Mouse (Mus musculus): ENCODE data around the gene Xxylt1. TPM values are rescaled to one million over a fixed set of nuclear protein-coding genes. Genes with fewer than 3 reads are reported as not detected.
A peak's percentile ranks its signal among the peaks of the same experiment; 100 is the strongest.

Xxylt1 gene
- total and polyA plus RNA-seq, 3 experiments = 10.5 to 13.5 (median 11.5) TPM

GRCm38 (mm10) chr16:31002926-31003325 is 78.3 kb downstream of the Xxylt1 start:
- Histone ChIP-seq H3K79me2 (replicated peaks; ENCODE audit: control insufficient read depth, insufficient read depth, low read length) (no peaks in the 10 kb centered on the region), H3K27ac (peak overlapping the region; percentile 77), H3K27me3 (ENCODE audit: control insufficient read depth, insufficient read depth, low read length) (no peaks in the 10 kb centered on the region), H3K36me3 (ENCODE audit: control insufficient read depth, insufficient read depth, low read length) (no peaks in the 10 kb centered on the region; the same call in 1 of the 2 replicates), H3K4me3 (no peak overlapping the region), H3K9ac (ENCODE audit: low read depth, low read length) (peak overlapping the region; percentile 24), H3K4me1 (ENCODE audit: control insufficient read depth, insufficient read depth, low read length) (peaks cover 29% of the 10 kb centered on the region)
- TF ChIP-seq EP300 (IDR thresholded peaks at IDR 0.05; ENCODE audit: insufficient read depth, low read depth, low read length) (no peak), POLR2A (IDR thresholded peaks at IDR 0.05; ENCODE audit: insufficient read depth, low read depth, low read length) (no peak), CTCF (IDR thresholded peaks at IDR 0.05) (no peak)
- intact Hi-C loops (cut with DNase I) = no loop called here
- DNase-seq = no peak
- 27% methylated on average over 6 of the region's 6 CpGs for WGBS

- no peak overlapping the region for H3K4me3 ChIP-seq
- DNase-seq = no peak
- intact Hi-C loops (cut with DNase I) = no loop called here
- H3K79me2 ChIP-seq (replicated peaks; ENCODE audit: control insufficient read depth, insufficient read depth, low read length) = no peaks in the 10 kb centered on the region
- no peaks in the 10 kb centered on the region; the same call in 1 of the 2 replicates for H3K36me3 ChIP-seq (ENCODE audit: control insufficient read depth, insufficient read depth, low read length)
- peaks cover 23% of the 10 kb centered on the region for H3K4me1 ChIP-seq (ENCODE audit: control insufficient read depth, insufficient read depth, low read length)
- H3K9ac ChIP-seq (ENCODE audit: low read depth, low read length) = no peak overlapping the region
- TF ChIP-seq EP300 (IDR thresholded peaks at IDR 0.05; ENCODE audit: insufficient read depth, low read depth, low read length) (no peak), CTCF (IDR thresholded peaks at IDR 0.05) (no peak), POLR2A (IDR thresholded peaks at IDR 0.05; ENCODE audit: insufficient read depth, low read depth, low read length) (no peak)
- whole genome bisulfite sequencing = 86% methylated on average over 6 of the region's 6 CpGs
- no peak overlapping the region; the same call in 1 of the 2 replicates for H3K27ac ChIP-seq
- H3K27me3 ChIP-seq (ENCODE audit: control insufficient read depth, insufficient read depth, low read length) = no peaks in the 10 kb centered on the region
Observed at GRCm38 (mm10) chr16:31002117-31002516, 79.1 kb downstream of the Xxylt1 start.

- H3K79me2 ChIP-seq (replicated peaks; ENCODE audit: control insufficient read depth, insufficient read depth, low read length) = no peaks in the 10 kb centered on the region
- no peak overlapping the region for H3K27ac ChIP-seq
- 85% methylated on average over 2 of the region's 2 CpGs for WGBS
- DNase-seq = no peak
- H3K4me1 ChIP-seq (ENCODE audit: control insufficient read depth, insufficient read depth, low read length) = peaks cover 15% of the 10 kb centered on the region
- TF ChIP-seq CTCF (IDR thresholded peaks at IDR 0.05) (no peak), POLR2A (IDR thresholded peaks at IDR 0.05; ENCODE audit: insufficient read depth, low read depth, low read length) (no peak), EP300 (IDR thresholded peaks at IDR 0.05; ENCODE audit: insufficient read depth, low read depth, low read length) (no peak)
- H3K36me3 ChIP-seq (ENCODE audit: control insufficient read depth, insufficient read depth, low read length) = no peaks in the 10 kb centered on the region; the same call in 1 of the 2 replicates
- H3K4me3 ChIP-seq = no peak overlapping the region
- no peak overlapping the region for H3K9ac ChIP-seq (ENCODE audit: low read depth, low read length)
- intact Hi-C loops (cut with DNase I) = no loop called here
- H3K27me3 ChIP-seq (ENCODE audit: control insufficient read depth, insufficient read depth, low read length) = no peaks in the 10 kb centered on the region
Observed at GRCm38 (mm10) chr16:30998711-30999110, 82.5 kb downstream of the Xxylt1 start.

- peaks cover 13% of the 10 kb centered on the region for H3K4me1 ChIP-seq (ENCODE audit: control insufficient read depth, insufficient read depth, low read length)
- no peak for TF ChIP-seq EP300 (IDR thresholded peaks at IDR 0.05; ENCODE audit: insufficient read depth, low read depth, low read length)
- TF ChIP-seq POLR2A (IDR thresholded peaks at IDR 0.05; ENCODE audit: insufficient read depth, low read depth, low read length) = no peak
- TF ChIP-seq CTCF (IDR thresholded peaks at IDR 0.05) = no peak
- no peaks in the 10 kb centered on the region for H3K27me3 ChIP-seq (ENCODE audit: control insufficient read depth, insufficient read depth, low read length)
- H3K27ac ChIP-seq = no peak overlapping the region
- 90% methylated on average over 2 of the region's 2 CpGs for WGBS
- DNase-seq = no peak
- no peak overlapping the region for H3K4me3 ChIP-seq
- no peaks in the 10 kb centered on the region for H3K79me2 ChIP-seq (replicated peaks; ENCODE audit: control insufficient read depth, insufficient read depth, low read length)
- no peak overlapping the region for H3K9ac ChIP-seq (ENCODE audit: low read depth, low read length)
- intact Hi-C loops (cut with DNase I) = no loop called here
- no peaks in the 10 kb centered on the region; the same call in 1 of the 2 replicates for H3K36me3 ChIP-seq (ENCODE audit: control insufficient read depth, insufficient read depth, low read length)
Observed at GRCm38 (mm10) chr16:30998048-30998447, 83.2 kb downstream of the Xxylt1 start.

GRCm38 (mm10) chr16:30995446-30995845 is 85.8 kb downstream of the Xxylt1 start:
- intact Hi-C loops (cut with DNase I) = no loop called here
- H3K36me3 ChIP-seq (ENCODE audit: control insufficient read depth, insufficient read depth, low read length) = no peaks in the 10 kb centered on the region
- H3K4me1 ChIP-seq (ENCODE audit: control insufficient read depth, insufficient read depth, low read length) = peaks cover 17% of the 10 kb centered on the region
- TF ChIP-seq POLR2A (IDR thresholded peaks at IDR 0.05; ENCODE audit: insufficient read depth, low read depth, low read length) = no peak
- TF ChIP-seq EP300 (IDR thresholded peaks at IDR 0.05; ENCODE audit: insufficient read depth, low read depth, low read length) = no peak
- no peak for TF ChIP-seq CTCF (IDR thresholded peaks at IDR 0.05)
- DNase-seq = no peak
- no peak overlapping the region; the same call in 1 of the 2 replicates for H3K27ac ChIP-seq
- H3K4me3 ChIP-seq = no peak overlapping the region
- H3K9ac ChIP-seq (ENCODE audit: low read depth, low read length) = no peak overlapping the region
- WGBS = 63% methylated on average over 5 of the region's 5 CpGs
- no peaks in the 10 kb centered on the region for H3K79me2 ChIP-seq (replicated peaks; ENCODE audit: control insufficient read depth, insufficient read depth, low read length)
- no peaks in the 10 kb centered on the region for H3K27me3 ChIP-seq (ENCODE audit: control insufficient read depth, insufficient read depth, low read length)

- no peaks in the 10 kb centered on the region for H3K36me3 ChIP-seq (ENCODE audit: control insufficient read depth, insufficient read depth, low read length)
- H3K9ac ChIP-seq (ENCODE audit: low read depth, low read length) = no peak overlapping the region
- H3K4me3 ChIP-seq = no peak overlapping the region
- peak overlapping the region; percentile 24; the same call in 1 of the 2 replicates for H3K27ac ChIP-seq
- intact Hi-C loops (cut with DNase I) = no loop called here
- H3K4me1 ChIP-seq (ENCODE audit: control insufficient read depth, insufficient read depth, low read length) = peaks cover 17% of the 10 kb centered on the region
- no peaks in the 10 kb centered on the region for H3K79me2 ChIP-seq (replicated peaks; ENCODE audit: control insufficient read depth, insufficient read depth, low read length)
- no peak for TF ChIP-seq EP300 (IDR thresholded peaks at IDR 0.05; ENCODE audit: insufficient read depth, low read depth, low read length)
- TF ChIP-seq POLR2A (IDR thresholded peaks at IDR 0.05; ENCODE audit: insufficient read depth, low read depth, low read length) = no peak
- no peak for TF ChIP-seq CTCF (IDR thresholded peaks at IDR 0.05)
- WGBS = 39% methylated on average over 2 of the region's 2 CpGs
- H3K27me3 ChIP-seq (ENCODE audit: control insufficient read depth, insufficient read depth, low read length) = no peaks in the 10 kb centered on the region
- peak in 1 of 2 experiments; percentile 33 for DNase-seq
Observed at GRCm38 (mm10) chr16:30994881-30995280, 86.4 kb downstream of the Xxylt1 start.

All from heart, adult 2 months (tissue).